Mouse (Mus musculus): ENCODE data around the gene Shkbp1. TPM values are rescaled to one million over a fixed set of nuclear protein-coding genes. Genes with fewer than 3 reads are reported as not detected.
A peak's percentile ranks its signal among the peaks of the same experiment; 100 is the strongest.

Shkbp1 gene
- total RNA-seq, 2 experiments from 2014 or later: 6.4 to 8.2 TPM

DNA sequence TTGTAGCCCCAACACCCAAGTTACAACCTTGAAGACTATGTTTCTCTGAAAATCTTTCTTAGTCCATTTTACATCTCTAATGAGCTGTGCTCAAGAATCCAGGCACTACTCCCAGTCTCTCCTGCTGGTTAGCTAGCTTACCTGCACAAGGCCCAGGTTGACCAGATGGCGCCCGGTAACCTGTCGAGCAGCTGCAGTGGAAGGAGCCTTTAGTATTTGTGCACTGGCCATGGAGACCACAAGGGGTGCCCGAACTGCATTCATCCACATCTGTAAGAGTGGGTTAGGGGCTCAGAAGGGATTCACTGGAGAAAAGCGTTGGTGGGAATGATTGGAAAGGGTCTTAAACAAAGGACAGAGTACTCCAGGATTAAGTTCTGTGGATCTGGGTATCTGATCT is 32.8 kb downstream of the Shkbp1 start:
- DNase-seq (ENCODE audit: low spot score): no peak
- intact Hi-C loops (cut with DNase I): no loop called here

DNA sequence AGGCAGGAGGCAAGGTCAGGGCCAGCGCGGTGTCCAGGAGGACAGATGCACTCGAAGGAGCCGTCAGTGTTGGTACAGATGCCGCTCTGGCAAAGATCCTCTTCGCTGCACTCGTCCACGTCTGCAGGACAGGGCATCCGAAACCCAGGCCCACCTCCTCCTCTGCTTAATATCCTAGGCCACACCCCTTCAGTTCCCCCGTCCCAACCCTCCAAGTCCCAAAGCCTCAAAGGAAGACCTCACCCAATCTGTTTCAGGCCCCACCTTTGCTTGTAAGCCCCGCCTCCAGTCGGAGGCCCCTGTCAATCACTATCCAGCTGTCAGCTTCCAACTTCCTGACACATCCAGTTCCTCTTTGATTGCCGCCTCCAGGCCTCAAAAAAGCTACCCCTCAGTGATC is 33.5 kb downstream of the Shkbp1 start:
- DNase-seq (ENCODE audit: low spot score): no peak
- intact Hi-C loops (cut with DNase I): loop anchor here (1.0 kb wide), 1 partner anchor 10 kb away; no protein-coding TSS in a partner anchor

DNA sequence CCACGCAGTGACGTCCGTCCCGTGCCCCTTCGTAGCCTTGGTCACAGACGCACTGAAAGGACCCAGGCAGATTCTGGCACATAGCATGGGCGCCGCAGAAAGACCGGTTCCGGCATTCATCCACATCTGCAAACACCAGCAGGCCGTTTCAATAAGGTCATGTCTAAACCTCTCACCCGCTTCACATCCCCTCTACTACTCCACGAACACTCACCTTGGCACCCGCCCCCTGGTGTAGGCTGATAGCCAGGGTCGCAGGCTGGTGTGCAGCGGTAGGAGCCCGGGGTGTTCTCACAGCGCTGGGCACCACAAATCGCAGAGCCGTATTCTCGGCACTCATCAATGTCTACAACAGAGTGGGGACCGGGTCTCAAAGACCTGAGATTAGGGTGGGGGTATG is 36.4 kb downstream of the Shkbp1 start:
- no peak for DNase-seq (ENCODE audit: low spot score)
- intact Hi-C loops (cut with DNase I): no loop called here

DNA sequence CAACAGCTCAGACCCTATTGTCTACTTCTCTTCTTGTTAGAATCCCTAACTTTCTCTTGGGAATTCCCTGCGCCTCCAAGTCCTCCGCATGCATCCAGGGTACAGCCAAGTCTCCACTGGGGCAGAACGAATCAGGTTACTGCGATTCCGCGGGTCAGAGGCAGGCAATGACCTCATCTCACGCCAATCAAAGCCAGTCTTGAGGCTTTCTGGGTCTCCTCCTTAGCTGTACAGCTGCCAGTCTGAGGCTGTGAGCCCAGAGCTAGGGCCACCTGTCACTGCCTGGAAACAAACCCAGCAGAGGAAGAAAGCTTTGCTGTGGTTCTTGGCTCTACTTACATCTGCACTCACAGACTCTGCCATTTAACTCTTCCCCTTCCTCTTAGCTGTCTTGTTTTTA is 39.9 kb downstream of the Shkbp1 start:
- intact Hi-C loops (cut with DNase I): no loop called here
- DNase-seq (ENCODE audit: low spot score): peak; percentile 73

DNA sequence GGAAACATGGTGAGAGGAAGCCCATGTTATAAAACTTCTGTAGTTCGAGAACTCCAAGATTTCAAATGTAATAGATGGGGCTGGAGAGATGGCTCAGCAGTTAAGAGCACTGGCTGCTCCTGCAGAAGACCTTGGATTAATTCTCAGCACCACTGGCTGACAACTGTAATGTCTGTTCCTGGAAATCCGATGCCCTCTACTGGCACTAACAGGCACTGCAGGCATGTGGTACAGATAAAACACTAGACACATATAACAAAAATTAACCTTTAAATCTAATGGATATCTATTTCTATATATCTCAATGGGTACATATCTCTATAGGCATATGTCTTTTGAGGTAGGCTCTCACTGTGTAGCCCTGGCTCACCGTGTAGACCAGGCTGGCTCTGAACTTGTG is 41.4 kb downstream of the Shkbp1 start:
- DNase-seq (ENCODE audit: low spot score): no peak
- intact Hi-C loops (cut with DNase I): no loop called here

DNA sequence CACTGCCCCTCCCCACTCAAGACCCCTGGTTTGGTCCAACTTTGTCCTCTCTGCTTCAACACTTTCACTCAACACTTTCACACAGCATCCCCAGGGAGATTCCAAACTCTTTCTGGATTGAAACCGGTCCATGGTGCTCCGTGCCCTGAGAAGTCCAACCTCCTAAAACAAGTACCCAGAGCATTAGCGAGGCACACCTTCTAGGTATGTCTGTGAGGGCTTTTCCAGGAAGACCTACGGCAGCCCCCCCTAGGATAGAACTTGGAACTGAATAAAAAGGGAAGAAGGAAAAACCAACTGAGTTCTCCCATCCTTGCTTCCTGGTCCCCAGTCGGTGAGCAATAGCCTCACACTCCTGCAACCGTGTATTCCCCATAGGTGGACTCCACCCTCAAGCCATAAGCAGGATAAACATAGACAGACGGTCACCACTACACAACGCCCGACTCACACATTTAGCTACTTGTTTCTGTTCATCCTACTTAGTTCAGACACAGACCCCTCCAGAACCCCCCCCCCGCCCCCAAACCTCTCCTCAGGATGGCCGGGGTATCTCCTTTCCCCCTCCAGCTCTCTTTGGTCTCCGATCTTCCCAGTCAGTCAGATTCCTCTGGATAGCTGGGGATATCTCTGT is 44.1 kb downstream of the Shkbp1 start:
- no peak for DNase-seq (ENCODE audit: low spot score)
- intact Hi-C loops (cut with DNase I): loop anchor here (1.0 kb wide), 1 partner anchor 11 kb away; no protein-coding TSS in a partner anchor

DNA sequence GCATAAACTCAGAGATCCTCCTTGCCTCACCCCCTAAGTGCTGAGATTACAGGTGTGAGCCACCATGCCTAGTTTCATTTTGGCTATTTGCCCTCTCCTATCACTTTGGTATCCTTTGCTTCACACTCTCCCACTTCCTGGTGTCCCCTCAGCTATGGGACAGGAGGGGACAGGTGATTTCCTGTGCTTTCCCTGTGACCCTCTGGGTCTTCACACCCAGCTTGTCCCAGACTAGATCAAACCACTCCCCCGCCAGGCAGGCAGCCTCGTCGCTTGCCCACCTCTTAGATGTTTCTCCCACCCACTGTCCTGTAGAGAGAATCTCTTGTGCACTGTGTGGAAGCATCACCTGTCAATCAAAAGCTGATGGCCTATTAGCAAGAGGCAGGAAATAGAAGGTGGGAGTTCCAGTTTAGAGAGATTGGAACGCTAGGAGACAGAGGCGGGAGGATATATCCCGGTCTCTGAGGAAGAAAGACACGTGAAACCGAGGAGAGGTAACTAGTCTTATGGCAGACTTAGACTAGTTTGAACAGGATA is 44.8 kb downstream of the Shkbp1 start:
- intact Hi-C loops (cut with DNase I): no loop called here
- no peak for DNase-seq (ENCODE audit: low spot score)

DNA sequence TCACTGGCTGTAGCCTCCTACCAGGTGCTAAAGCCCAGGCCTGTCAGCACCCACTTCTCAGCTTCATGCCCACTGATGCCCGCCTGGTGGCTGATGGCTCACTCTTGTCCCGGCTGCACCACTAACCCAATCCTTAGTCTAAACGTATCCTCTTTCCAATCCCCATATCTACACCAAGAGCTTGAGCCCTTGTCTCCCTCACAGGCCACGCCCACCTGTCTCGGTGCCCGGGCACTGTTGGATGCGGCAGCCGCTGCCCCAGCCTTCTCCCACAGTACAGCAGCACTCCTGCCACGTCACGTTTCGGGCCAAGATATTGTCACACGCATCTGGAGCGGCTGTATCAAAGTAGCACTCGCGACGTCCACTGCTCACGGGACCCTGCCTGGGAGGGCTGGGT is 45.5 kb downstream of the Shkbp1 start:
- intact Hi-C loops (cut with DNase I): no loop called here
- DNase-seq (ENCODE audit: low spot score): no peak

DNA sequence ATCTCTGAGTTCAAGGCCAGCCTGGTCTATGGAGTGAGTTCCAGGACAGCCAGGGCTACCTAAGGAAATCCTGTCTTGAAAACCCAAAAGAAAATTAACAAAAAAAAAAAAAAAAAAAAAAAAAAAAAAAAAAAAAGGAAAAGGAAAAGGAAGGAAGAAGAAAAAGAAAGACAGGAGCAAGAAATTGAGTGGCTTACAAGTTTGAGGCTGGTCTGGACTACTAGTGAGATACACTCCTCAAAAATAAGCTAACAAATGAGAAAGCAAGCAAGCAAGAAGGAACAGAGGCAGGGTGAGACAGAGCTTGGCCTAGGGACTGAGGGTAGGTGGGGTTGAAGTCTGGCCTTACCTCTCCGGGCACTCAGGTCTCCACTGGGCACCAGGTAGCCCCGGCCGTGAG is 46.0 kb downstream of the Shkbp1 start:
- DNase-seq (ENCODE audit: low spot score): no peak
- intact Hi-C loops (cut with DNase I): no loop called here

DNA sequence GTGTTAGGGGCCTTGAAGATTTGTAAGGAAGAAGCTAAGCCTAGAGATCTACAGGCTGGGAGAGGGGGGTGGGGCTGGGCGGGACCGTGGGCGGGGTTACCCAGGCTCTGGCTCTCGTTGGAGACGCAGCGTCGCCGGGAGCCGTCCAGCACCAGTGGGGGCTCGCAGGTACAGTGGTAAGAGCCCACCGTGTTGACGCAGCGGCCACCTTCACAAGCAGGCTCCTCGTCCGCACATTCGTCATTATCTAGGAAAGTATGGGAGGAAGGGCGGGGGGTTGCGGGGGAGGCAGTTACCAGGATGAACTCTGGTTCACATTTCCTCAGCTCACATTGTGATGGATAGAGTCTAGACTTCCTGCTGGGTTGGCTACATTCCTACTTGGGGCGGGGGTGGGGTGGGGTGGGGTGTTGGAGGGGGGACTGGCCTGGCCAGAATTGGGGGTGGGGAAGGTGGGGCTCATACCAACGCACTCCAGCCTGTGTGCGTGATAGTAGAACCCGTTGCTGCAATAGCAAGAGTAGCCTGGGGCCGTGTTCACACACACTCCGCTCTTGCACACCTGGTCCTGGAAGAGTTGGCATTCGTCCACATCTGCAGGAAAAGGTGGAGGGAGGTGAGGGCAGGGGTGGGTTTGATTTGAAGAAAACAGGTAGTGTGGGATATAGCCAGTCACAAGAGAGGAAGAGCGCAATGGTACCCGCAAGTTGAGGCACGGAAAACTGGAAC is 46.8 kb downstream of the Shkbp1 start:
- no peak for DNase-seq (ENCODE audit: low spot score)
- intact Hi-C loops (cut with DNase I): no loop called here

DNA sequence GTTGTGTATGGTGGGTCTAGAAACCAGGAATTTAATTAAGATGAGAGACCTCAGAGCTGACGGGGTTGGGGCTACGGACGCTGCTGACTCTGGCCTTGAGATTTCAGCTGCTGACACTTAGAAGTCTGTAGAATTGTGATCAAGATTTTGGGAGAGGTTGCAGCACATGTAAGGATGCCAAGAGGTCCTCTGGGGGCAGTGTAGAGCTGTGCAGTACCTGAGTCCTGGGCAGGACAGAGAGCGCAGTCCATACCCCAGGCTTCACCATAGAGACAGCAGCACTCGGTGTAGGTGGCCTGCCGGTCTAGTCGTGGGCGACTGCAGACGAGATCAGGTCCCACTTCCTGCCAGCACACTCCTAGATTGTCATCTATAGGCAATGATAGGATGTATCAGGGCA is 48.3 kb downstream of the Shkbp1 start:
- intact Hi-C loops (cut with DNase I): no loop called here
- no peak for DNase-seq (ENCODE audit: low spot score)

DNA sequence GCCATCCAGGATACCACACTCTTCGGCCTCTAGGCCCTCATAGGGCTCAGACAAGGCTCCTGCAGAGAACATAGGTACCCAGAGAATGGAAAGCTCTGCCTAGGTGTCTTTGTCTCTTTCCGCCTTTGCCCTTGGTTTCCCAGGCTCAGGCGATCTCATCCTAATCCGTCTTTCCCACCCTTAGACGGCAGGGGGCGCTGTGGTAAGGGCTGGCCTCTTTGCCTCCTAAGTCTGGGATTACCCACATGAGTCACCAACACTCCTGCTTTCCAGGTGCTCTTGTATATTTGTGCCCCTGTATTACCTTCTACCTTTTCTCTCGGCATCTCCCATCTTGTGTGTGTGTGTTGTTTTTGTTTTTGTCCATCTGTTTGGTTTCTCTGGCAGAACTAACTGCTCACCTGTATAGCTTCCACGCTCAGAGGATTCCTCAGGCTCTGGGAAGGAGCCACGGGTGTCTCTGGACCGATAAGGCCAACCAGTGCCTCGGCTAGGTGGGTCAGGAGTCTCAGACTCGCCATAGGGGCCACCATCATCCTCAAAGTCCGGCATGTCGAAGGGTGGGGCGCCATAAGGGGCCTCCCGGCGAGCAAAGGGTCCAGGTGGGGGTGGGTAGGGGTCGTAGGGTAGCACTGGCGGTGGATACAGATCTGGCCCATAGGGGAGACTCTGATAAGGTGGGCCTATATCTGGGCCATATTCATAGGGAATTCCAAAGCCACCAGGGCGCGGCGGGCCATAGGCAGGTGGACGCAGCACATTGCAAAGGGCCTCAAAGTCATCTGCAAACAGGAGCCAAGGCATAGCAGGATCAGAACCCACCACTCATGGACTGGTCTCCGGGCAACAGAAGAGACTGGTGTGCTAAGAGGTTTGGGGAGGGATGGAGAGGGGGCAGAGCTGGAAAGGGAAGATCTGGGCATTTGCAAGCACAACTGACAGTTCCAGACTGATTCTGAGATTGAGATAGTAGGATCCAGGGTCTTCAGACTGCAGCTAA is 49.4 kb downstream of the Shkbp1 start:
- no peak for DNase-seq (ENCODE audit: low spot score)
- intact Hi-C loops (cut with DNase I): no loop called here

DNA sequence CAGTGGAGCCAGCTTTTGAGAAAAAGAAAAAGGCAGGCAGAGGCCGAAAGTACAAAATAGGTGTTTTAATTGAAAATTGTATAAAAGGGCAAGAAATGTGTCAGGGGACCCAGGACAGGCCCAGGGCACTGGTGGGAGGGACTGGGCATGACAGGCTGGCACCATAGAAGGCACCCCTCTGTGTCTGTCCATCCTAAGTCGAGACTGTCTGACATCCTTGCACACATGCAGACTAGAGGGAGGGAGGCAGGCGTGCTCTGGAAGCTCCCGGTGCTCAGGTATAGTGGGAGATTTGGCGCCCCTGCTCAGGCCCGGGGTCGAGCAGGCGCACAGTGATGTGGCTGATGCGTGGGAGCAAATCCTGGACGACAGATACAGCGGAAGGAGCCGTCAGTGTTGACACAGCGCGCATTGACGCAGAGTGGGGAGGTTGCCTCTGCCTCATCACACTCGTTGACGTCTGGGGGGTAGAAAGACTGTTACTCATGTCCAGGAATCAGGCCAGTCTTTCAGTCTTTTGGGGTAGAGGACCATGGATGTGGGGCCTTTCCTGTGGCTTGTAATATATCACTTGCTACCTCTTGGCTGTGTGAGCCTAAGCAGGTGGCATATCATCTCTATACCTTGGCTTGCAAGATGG is 50.6 kb downstream of the Shkbp1 start:
- intact Hi-C loops (cut with DNase I): no loop called here
- no peak for DNase-seq (ENCODE audit: low spot score)

DNA sequence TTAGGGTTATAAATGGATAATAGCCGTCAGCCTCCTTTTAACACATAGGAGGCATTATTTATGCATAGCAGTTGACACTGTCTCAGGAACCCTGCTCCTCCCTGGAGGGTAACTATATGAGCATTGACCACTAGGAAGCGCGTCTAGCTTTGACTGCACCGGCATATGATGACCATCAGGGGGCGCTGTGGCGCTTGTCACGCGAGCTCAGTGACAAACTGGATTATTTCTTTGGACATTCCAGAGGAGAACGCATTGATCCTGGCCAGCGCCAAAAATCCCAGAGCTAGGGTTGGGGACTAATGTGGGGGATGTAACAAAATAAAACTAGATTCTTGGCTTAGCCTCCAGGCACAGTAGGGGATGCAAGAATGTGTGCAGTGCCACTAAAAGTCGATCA is 53.6 kb downstream of the Shkbp1 start:
- DNase-seq (ENCODE audit: low spot score): peak; percentile 58
- intact Hi-C loops (cut with DNase I): loop anchor here (2.0 kb wide), 1 partner anchor 27 kb away; no protein-coding TSS in a partner anchor

DNA sequence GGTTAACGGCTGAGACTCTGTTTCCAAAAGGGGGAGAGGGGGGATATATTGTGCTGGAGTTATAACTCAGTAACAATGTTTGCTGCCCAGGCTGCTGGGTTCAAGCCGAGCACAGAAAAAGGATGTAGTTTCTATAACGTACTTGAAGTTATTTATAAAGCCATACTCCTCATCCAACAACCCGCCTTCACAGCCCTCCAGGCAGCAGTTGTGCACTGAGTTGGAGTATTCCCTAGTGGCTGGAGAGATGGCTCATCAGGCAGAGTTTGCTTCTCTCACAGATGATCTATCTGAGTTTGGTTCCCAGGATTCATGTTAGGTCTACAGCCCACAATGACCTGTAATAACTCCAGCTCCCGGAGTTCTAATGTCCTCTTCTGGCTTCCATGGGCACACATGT is 55.0 kb downstream of the Shkbp1 start:
- no peak for DNase-seq (ENCODE audit: low spot score)
- intact Hi-C loops (cut with DNase I): no loop called here

DNA sequence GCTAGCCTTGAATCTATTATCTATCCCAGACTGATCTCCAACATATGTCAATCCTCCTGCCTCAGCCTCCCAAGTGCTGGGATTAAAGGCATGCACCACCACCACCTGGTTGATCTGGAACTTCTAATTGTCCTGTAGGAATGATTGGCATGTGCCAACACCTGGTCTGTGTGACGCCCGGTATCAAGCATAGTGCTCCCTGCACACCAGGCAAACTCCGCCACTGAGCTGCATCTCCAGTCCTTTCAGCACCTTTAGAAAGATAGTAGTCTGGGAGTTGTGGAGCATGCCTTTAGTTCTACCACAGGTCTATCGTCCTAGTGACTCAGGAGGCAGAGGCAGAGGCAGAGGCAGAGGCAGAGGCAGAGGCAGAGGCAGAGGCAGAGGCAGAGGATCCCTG is 55.5 kb downstream of the Shkbp1 start:
- intact Hi-C loops (cut with DNase I): no loop called here
- no peak for DNase-seq (ENCODE audit: low spot score)

DNA sequence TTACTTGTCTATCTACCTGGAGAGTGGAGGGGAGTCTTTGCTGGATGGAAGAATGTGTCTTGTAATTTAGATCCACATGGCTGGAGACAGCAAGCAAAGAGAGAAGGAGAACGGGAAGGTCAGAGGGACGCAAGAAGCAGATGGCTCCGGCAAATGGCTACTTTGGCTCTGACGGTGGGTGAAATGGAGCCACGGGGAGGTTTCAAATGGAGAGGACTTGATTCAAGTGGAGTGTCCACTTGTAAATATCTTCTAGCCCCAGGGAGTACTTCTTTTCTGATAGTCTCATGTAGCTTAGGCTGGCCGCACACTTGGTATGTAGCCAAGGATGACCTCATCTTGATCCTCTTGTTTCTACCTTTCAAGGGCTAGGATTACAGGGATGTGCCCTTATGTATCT is 57.0 kb downstream of the Shkbp1 start:
- no peak for DNase-seq (ENCODE audit: low spot score)
- intact Hi-C loops (cut with DNase I): no loop called here

DNA sequence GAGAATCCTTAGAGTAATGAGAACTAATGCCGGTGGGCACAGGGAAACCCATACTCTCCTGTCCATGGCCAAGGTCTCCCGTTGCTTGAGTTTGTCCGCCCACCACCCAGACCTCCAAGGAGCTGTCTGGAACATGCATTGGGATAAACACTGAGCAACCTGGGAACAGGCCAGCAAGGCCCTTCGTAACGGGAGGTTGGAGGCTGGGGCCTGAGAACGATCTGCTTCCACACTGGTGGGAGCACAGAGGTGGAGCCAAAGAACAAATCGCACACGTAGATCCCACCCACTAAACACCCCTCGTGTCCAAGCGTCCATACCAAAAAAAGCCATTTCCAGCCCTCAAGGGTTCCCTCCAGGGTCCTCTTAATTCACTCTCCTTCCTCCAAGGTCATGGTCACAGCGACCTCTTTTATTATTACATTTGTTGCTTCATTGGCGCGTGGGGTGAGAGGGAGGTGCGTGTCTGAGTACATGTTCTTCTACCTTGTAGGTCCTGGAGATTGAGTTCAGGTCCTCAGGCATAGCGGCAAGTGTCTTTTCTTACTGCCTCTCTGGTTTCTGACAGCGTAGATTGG is 57.7 kb downstream of the Shkbp1 start:
- intact Hi-C loops (cut with DNase I): no loop called here
- DNase-seq (ENCODE audit: low spot score): no peak

DNA sequence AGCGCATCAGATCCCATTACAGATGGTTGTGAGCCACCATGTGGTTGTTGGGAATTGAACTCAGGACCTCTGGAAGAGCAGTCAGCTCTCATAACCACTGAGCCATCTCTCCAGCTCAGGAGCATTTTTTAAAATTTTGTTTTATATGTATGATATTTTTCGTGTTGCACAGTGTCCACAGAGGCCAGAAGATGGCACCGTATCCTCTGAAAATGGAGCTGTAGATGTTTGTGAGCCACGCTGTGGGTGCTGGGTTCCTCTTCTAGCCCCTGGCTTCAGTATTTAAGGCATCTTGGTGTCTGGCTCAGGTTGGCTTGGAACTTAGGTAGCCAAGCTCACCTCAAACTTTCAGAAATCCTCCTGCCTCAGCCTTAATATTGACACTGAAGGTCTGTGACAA is 59.3 kb downstream of the Shkbp1 start:
- DNase-seq (ENCODE audit: low spot score): no peak
- intact Hi-C loops (cut with DNase I): no loop called here

DNA sequence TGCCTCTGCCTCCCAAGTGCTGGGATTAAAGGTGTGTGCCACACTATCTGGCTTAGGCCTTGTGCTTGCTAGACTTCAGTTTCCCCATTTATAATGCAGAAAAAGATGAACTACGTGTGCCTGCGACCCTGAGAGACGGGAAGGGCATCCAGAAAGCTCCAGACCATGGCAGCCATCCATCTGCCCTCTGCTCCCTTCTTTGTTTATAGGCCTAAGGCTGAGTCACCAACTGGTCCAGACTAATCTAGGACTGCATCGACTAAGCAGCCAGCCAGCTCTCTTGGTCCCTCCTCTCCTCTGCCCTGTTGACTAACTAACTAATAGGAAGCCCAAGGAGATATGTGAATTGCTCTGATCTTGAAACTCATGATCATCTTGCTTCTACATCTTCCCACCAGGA is 59.9 kb downstream of the Shkbp1 start:
- intact Hi-C loops (cut with DNase I): no loop called here
- DNase-seq (ENCODE audit: low spot score): no peak
